Mouse (Mus musculus): ENCODE results near the gene Olfr723.

Gene Olfr723

DNA sequence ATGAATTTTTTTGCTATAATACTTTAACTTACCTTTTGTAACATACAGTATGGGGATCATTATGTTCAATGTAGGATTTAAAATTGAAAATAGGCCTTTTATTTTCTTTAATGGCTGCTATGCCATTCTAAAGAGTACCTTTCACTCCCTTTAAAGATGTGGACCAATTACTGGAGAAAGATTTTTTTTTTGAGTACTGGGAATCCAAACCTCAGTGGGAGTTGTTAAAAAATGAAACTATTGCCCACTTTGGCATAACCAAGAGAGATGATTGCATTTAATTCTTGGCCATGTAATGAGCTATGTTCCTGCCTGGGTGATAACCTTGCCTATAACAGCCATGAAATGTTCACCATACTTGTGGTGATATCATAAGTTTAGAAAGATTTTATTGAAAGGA, at the start of gene Olfr723:
TSS of gene Olfr723 (minus strand) at position 101 of the 400 bp plus-strand sequence.

DNA sequence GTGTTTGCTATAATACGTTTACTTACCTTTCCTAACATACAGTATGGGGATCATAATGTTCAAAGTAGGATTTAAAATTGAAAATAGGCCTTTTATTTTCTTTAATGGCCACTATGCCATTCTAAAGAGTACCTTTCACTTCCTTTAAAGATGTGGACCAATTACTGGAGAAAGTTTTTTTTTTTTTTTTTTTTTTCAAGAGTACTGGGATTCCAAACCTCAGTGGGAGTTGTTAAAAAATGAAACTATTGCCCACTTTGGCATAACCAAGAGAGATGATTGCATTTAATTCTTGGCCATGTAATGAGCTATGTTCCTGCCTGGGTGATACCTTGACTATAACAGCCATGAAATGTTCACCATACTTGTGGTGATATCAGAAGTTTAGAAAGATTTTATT, 31.6 kb upstream of the Olfr723 start, which contains the start of gene Olfr724:
TSS of gene Olfr724 (minus strand) at position 101 of the 400 bp plus-strand sequence.
- 75% methylated on average over 1 of the region's 1 CpGs for WGBS

DNA sequence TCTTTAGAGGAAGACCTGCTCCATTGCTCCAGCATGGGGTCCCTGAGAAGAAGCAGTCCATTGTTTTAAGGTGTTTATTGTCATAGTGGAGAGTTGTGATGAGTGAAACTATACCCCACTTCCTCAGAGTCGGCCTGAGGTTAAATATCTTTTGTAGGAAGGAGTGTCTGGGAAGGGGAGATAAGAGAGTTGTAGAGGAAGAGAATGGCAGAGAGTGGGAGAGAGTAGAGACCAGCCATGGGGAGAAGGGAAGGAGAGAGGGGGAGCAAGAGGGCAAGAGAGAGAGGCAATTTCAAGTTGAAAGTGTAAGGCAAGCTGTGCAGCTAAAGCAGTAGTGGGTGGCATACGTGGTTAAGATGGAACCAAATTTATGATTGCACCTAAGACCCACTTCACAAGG, 24.3 kb upstream of the Olfr723 start:
- 56% methylated on average over 2 of the region's 2 CpGs for WGBS

DNA sequence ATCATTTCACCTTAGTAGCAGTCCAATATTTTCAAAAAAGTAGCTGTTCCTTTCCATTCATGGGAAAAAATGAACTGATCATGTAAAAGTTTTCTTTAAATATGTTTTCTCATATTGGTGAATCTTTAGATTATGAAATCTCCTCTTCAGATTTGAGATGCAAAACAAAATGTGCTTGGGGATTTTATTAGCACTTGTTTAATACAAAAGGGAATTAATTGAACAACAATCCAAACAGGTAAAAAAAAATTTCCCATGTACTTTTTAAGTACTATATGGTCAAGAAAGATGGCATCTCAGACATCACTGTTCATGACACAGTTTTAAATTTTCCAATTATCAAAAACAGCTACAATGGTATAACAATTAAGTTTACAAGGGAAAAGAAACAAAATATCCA, 29.7 kb downstream of the Olfr723 start, which contains the start of gene Olfr722:
TSS of gene Olfr722 (minus strand) at position 101 of the 400 bp plus-strand sequence.

Measured in cerebral cortex, adult 2 months (tissue).